Mouse (Mus musculus) embryonic fibroblast, embryonic 13.5 days (primary cell): Measurements from ENCODE around the gene Pygb. TPM values are rescaled to one million over a fixed set of nuclear protein-coding genes. Genes with fewer than 3 reads are reported as not detected.
A peak's percentile ranks its signal among the peaks of the same experiment; 100 is the strongest.

Experiments
- H3K27ac ChIP-seq: 2 replicates; pipeline ENCODE4 v1.5.1; 2012; ENCODE audit warnings: low read length, control low read depth, inconsistent platforms; ENCODE audit not compliant: insufficient read depth
- H3K4me1 ChIP-seq: 2 replicates; pipeline ENCODE4 v1.6.1; 2011; ENCODE audit warnings: low read length; ENCODE audit not compliant: control insufficient read depth, insufficient read depth
- H3K4me3 ChIP-seq: 2 replicates; pipeline ENCODE4 v1.5.1; 2011; ENCODE audit warnings: mild to moderate bottlenecking, control low read depth, low read length; ENCODE audit not compliant: insufficient read depth
- CTCF ChIP-seq: IDR thresholded peaks from 2 replicates; pipeline ENCODE4 v1.5.1; 2011; ENCODE audit warnings: mild to moderate bottlenecking, control low read depth, low read length, moderate library complexity, borderline replicate concordance; ENCODE audit not compliant: insufficient read depth
- POLR2A ChIP-seq: IDR thresholded peaks from 2 replicates; pipeline ENCODE4 v1.6.1; 2011; ENCODE audit warnings: low read depth, mild to moderate bottlenecking, control low read depth, low read length, moderate library complexity
- polyA plus RNA-seq: library from polyadenylated mRNA; stranded (reverse); fragments of >200 nt; gene quantifications from 2 replicates; pipeline ENCODE4 v1.2.4, GENCODE M21; 2011; ENCODE audit warnings: low read depth; ENCODE audit not compliant: missing spikeins, insufficient read length

Pygb gene
- polyA plus RNA-seq, 1 experiment = 91.7 TPM

GRCm38 (mm10) chr2:150835975-150836374 lies 49.4 kb downstream of the Pygb start:
- Histone ChIP-seq H3K27ac (no peak overlapping the region), H3K4me1 (peaks cover 11% of the 10 kb centered on the region), H3K4me3 (no peak overlapping the region)
- TF ChIP-seq CTCF (no peak), POLR2A (no peak)

GRCm38 (mm10) chr2:150836906-150837305 lies 50.4 kb downstream of the Pygb start:
- peaks cover 11% of the 10 kb centered on the region for H3K4me1 ChIP-seq
- TF ChIP-seq POLR2A = no peak
- H3K4me3 ChIP-seq = no peak overlapping the region
- H3K27ac ChIP-seq = no peak overlapping the region

- Histone ChIP-seq H3K4me1 (peaks cover 11% of the 10 kb centered on the region), H3K27ac (no peak overlapping the region), H3K4me3 (no peak overlapping the region)
- TF ChIP-seq POLR2A (no peak), CTCF (no peak)
Measured at GRCm38 (mm10) chr2:150837781-150838180, 51.2 kb downstream of the Pygb start.

GRCm38 (mm10) chr2:150839686-150840471 lies 53.3 kb downstream of the Pygb start:
- Histone ChIP-seq H3K4me1 (peaks cover 11% of the 10 kb centered on the region), H3K4me3 (no peak overlapping the region), H3K27ac (peak overlapping the region; percentile 68)
- no peak for TF ChIP-seq CTCF
- no peak for TF ChIP-seq POLR2A

GRCm38 (mm10) chr2:150841109-150841508 lies 54.6 kb downstream of the Pygb start:
- Histone ChIP-seq H3K4me1 (peaks cover 11% of the 10 kb centered on the region), H3K27ac (peak overlapping the region; percentile 68; the same call in 1 of the 2 replicates), H3K4me3 (no peak overlapping the region)
- TF ChIP-seq POLR2A (no peak), CTCF (no peak)

GRCm38 (mm10) chr2:150842049-150842461 lies 55.5 kb downstream of the Pygb start:
- Histone ChIP-seq H3K27ac (no peak overlapping the region), H3K4me1 (peaks cover 11% of the 10 kb centered on the region), H3K4me3 (no peak overlapping the region)
- TF ChIP-seq CTCF (no peak), POLR2A (no peak)

- H3K4me3 ChIP-seq = no peak overlapping the region
- no peak for TF ChIP-seq POLR2A
- no peak for TF ChIP-seq CTCF
- H3K4me1 ChIP-seq = peaks cover 8% of the 10 kb centered on the region
Measured at GRCm38 (mm10) chr2:150844798-150845197, 58.3 kb downstream of the Pygb start.

GRCm38 (mm10) chr2:150847436-150847995 lies 61.0 kb downstream of the Pygb start:
- Histone ChIP-seq H3K27ac (no peak overlapping the region), H3K4me3 (no peak overlapping the region), H3K4me1 (no peaks in the 10 kb centered on the region)
- no peak for TF ChIP-seq POLR2A
- TF ChIP-seq CTCF = no peak

More at GRCm38 (mm10) chr2:150844798-150845197, 58.3 kb downstream of the Pygb start:
- no peak overlapping the region for H3K27ac ChIP-seq

- H3K4me1 ChIP-seq = peaks cover 2% of the 10 kb centered on the region; the same call in 1 of the 2 replicates
Measured at GRCm38 (mm10) chr2:150851251-150851650, 64.7 kb downstream of the Pygb start.

GRCm38 (mm10) chr2:150855186-150855585 lies 68.7 kb downstream of the Pygb start:
- H3K4me1 ChIP-seq = peaks cover 2% of the 10 kb centered on the region; the same call in 1 of the 2 replicates
- no peak overlapping the region for H3K4me3 ChIP-seq
- TF ChIP-seq CTCF = no peak
- no peak for TF ChIP-seq POLR2A
- no peak overlapping the region for H3K27ac ChIP-seq

More at GRCm38 (mm10) chr2:150851251-150851650, 64.7 kb downstream of the Pygb start:
- no peak overlapping the region for H3K4me3 ChIP-seq
- H3K27ac ChIP-seq = no peak overlapping the region
- TF ChIP-seq CTCF (no peak), POLR2A (no peak)
